Mouse (Mus musculus): ENCODE results near the gene Gm14308. TPM values are rescaled to one million over a fixed set of nuclear protein-coding genes. Genes with fewer than 3 reads are reported as not detected.

Gm14308 gene
- polyA plus RNA-seq (2012; rRNA removed; ENCODE audit: low replicate concordance): 1.9 and 5.3 TPM in 2 replicates

GRCm38 (mm10) chr2:176636244-176636643 lies at the start of gene Gm14308:
TSS of gene Gm14308 (minus strand) at chr2:176636344.

DNA sequence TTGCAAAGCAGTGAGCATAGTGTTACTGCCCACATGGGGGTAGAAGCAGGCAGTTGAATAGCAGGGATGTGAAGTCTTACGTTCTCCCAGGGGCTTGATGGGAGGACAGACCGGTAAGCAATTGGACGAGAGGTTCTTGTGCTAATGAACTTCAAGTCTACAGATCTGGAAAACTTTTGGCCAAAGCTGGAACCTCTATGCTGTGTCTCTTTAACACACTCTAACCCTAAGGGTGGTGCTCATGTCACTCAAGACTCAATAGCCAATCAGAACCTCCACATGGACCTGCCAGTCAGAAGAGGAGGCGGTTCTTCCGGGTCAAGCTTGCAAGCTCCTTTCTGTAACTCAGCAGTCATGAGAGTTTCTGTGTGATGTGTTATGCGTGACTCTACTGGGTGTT lies 34.1 kb upstream of the Gm14308 start, which contains the start of gene Zfp973:
Gene Zfp973, plus strand, starts transcription at position 301 of the 400 bp plus-strand sequence.

Other genes with a start within 250 kb of the Gm14308 start
- gene Gm14435, start 212.8 kb downstream of the Gm14308 start, polyA plus RNA-seq (2012; rRNA removed; ENCODE audit: low replicate concordance): 1.3 TPM in 1 of 2 replicates, not detected in the other
- gene Gm14434, start 149.6 kb downstream of the Gm14308 start, polyA plus RNA-seq (2012; rRNA removed; ENCODE audit: low replicate concordance): 0.32 and 5.3 TPM in 2 replicates
- gene Zfp967, start 115.3 kb downstream of the Gm14308 start, polyA plus RNA-seq (2012; rRNA removed; ENCODE audit: low replicate concordance): not detected in 2 replicates
- 0.45 and 2.4 TPM in 2 replicates for gene Zfp973, start 34.2 kb upstream of the Gm14308 start, polyA plus RNA-seq (2012; rRNA removed; ENCODE audit: low replicate concordance)
- gene Gm14305, start 72.0 kb upstream of the Gm14308 start, polyA plus RNA-seq (2012; rRNA removed; ENCODE audit: low replicate concordance): 0.99 and 5.5 TPM in 2 replicates
- gene Gm14295, start 162.3 kb upstream of the Gm14308 start, polyA plus RNA-seq (2012; rRNA removed; ENCODE audit: low replicate concordance): 1.5 and 5.6 TPM in 2 replicates
- not detected in 2 replicates for gene Gm14408, start 194.8 kb upstream of the Gm14308 start, polyA plus RNA-seq (2012; rRNA removed; ENCODE audit: low replicate concordance)

Measured in mammary gland, adult 2 months (tissue).